Mouse (Mus musculus) right cerebral cortex, postnatal 25 days (tissue): ENCODE results near the gene Endov.

Experiments used
- DNase-seq: peaks from one replicate; pipeline ENCODE4 v3.0.0; 2022

Endov gene

DNA sequence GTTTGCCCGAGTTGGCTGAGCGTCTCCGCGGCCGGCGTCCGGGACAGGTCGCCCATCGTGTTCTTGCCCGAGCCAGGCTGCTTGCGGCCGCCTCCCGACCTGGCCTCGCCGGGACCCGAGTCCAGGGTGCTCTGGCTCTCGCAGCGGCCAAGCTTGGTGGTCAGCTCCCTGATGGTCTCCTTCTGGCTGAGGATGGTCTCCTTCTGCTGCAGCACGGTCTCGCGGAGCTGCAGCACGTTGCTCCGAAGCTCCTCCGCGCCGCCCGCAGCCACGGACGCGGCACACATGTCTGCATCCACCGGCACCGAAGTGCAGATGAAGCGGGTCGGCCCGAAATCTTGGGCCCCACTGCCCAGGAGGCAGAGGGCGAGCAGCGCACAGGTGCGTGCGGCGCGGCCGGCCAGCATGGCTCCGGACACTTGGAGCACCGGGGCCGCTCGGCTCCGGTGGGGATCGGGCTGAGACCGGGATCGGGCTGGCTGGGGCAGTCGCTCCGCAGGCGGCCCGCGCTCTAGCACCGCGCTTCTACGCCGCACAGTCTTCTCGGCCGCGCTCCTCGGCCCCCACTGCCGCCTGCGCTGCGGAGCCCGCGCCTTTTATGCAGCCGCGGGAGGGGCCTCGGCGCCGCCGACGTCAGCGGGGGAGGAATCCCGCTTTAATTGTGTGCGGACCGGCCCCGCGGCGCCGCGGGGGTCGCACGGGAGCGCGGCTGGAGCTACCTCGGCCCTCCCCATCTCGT is 56.2 kb downstream of the Endov start, which contains the start of gene Nptx1:
Gene Nptx1 (minus strand): TSS at position 571 of the 739 bp plus-strand sequence.
- peak; percentile 85 for DNase-seq

DNA sequence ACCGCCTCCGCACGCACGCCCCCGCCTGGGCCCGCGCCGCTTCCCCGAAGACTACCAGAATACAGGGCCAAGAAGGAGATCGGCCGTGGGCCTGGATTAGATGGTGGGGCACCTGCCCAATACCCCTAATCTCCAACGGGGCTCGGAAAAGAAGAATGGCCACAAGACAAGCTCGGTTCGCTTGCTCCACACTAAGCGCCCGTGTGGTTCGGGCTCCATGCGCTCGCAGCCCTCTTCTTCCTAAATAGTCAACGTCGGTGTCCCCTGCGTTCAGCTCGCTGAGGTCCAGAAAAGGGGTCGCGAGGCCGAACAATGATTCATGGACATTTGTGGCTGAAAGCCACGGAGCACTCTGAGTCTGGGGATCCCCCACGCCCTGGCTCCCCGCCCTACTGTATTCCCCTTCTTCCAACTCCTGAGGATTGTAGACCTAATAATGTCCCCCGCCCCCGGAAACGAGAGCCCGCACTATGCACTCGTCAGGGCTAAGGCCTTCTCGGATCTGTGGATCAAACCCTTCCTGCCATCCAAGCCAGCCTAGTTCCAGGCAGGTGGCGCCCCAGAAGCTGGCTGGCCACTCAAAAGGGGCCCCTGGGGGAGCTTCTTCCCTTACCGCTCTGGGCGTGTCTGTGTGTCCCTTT is 56.9 kb downstream of the Endov start:
- no peak for DNase-seq

DNA sequence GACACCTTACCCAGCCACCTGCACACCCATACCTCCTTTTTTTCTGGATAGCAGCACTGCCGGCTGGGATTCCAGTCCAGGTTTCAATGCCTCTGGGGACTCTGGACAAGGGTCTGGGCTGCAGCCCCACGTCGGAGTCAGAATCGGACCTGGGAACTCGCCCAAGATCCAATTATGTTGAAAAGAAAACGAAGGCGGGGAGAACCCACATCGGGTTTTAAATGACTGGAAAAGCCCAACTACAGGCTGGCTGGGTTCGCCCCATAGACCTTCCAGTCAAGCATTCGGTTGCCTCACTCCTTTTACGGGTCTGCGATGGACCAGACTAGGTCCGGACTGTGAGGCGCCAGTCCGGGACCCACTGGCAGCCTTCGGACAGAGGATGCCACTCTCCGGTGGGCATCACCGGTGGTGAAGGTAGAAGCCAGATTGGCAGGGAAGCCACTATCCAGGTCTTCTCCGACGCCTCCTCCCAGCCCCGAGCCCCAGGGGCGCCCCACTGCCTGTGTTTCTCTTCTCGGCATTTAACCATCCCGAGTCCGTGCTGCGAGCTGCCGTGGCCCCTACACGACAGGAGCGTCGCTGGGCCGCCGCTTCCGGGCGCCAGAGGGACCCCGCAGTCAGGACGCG is 57.7 kb downstream of the Endov start:
- DNase-seq: no peak

DNA sequence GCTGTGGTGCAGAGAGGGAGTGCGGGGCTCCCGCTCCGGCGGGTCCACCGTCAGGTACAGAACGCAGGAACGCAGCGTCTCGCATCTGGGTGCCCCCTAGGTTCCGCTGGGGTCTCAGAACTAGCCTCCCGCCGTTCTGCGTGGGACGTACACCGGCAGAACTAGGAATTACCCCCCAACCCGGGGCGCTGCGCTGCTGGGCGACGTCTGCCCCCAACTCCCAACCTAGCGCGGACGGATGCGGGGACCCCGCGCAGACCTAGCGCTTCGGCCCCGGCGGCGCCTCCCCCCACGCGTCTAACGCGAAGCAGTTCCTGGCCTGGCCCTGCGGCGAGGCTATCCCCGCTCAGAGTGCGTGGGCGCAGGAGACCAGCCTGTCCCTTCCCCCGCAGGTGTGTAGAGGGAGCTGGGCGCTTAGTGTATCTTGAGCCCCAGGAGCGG is 58.2 kb downstream of the Endov start:
- no peak for DNase-seq

DNA sequence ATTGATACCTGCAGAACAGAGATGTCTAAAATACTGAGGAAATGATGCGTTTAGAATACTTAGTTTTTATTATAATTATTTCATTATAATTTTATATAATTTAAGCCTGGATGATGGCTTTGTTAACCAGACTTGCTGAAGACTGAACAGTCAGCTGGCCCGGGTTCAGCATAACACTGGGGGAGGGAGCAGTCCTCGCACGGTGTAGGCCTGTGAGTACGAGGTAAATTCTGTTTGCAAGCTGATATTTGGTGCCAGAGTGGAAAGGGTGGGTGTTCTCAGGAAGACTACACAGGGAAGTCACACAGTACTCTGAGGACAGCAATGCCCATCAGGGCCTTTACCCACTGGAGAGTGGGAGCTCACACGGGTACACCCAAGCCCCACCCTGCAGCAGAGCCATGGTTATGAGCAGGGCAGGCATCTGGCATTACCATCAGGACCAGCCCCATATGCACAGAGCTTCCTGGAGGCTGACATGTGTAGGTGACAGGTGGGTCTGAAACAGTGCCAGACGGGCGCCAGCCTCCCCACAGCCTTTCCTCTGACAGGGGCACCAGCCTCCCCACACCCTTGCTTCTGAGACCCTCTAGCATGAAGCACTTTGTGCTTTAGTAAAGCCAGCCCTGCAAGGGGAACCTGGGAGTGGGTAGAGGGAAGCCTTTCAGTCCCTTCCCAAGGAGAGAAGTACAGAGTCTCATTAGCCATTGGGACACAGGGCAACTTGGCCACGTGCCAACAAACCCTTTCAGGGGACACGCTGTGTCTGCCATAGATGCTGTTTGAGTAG is 59.6 kb downstream of the Endov start:
- no peak for DNase-seq

DNA sequence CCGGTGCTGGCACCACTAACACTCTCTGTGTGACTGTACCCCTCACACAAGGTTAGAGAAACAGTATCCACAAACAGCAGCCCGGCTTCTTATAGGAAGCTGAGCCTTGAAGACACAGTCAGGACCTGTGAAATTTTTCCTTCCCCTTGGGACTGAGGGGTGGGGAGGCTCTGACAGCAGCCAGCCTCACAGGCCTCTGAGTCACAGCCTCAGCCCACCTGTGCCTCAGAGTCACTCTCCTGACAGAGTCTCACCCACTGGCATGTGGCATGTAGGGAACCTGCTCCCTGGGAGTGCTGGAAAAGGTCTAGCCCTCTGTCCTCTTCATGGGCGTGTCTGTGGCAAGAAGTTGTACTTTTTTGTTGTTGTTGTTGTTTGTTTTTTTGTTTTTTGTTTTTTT is 60.3 kb downstream of the Endov start:
- DNase-seq: no peak

DNA sequence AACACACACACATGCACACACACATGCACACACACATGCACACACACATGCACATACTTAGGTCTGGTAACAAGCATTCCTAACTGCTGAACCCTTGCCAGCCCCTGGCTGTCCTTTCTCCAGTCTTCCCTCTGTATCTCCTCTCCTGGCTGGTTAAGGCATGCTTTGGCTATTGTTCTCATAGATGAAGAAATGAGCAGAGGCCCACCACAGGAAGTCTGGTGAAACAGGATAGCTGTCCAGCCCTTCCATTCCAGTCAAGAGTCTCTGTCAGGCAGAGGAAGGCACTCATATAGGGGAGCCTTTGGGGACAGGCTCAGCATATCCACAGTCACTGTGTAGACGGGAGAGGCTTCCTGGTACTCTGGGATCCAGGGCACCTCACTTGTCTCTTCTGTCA is 61.2 kb downstream of the Endov start:
- DNase-seq: no peak

DNA sequence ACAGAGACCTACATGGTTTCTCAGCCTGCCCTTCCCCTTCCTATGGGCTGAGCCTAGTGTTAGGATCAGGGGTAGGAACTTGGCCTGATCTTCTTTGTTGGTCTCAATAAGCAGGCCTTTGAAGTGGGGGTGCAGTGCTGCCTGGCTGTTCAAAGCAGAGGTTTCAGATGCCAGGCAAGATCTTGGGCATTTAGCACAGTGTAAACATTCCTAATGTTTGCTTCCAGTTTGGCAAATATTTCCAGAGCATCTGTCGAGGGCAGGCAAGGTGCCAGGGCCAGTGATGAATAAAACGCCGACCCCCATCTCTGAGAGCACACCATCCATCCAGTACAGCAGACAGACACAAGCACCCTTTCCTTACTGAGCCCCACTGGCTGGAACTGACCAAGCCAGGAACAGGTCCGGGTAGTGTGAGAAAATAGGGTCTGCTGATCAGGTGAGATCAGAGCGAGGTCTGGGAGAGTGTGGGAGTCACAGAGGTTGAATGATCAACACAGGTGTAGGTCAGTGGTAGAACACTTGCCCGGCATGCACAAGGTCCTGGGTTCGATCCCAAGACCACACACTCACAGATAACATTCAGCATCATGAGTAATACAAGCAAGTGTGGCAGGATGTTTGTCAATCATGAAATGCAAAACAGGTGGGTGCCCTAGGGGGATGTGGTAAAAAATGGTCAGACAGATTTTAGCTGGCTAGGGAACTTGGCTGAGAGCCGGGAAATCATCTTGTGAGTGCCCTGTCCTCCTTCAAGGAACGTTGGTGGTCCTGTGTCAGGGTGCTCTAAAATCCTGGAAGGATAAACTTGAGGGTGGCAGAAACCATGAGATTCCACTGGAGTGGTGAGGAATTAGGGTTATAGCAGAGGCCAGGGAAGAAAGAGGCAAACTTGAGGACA is 62.0 kb downstream of the Endov start:
- DNase-seq: no peak

DNA sequence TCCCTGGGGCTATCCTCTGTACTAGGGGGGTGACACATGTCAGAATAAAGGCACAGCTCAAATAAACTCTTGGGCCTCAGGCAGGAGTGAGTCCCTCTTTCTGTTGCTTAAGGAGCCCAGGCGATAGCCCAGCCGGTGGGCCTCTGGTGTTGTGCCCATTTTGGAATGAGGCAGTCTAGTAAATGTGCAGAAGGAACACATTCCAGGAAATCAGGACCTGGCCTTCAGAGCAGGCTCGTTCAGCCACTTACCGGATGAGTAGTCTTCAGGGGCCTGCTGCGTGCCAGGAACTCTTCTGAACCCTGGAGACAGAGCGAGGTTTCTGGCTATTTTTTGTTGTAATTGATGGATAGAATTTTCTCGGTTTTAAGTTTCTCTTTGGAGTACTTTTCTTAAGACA is 63.6 kb downstream of the Endov start:
- no peak for DNase-seq

DNA sequence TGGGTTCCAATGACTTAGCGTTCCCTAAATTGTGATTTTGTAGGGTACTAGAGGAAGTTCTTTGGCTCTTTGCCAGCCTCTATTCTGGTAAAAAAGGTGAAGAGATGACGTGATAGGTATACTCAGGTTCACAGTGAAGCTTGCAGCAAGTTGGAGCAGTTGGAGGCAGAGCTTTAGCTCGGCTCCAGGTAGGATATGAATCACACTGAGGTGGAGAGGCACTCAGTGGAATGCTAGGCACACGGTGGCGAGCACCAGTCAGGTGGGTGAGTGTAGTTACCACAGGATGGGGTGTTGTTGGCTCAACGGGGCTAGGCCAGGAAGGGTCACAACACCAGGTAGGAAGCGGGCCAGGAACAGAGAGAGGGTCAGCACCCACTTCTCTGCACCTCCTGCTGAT is 64.0 kb downstream of the Endov start:
- DNase-seq: no peak

DNA sequence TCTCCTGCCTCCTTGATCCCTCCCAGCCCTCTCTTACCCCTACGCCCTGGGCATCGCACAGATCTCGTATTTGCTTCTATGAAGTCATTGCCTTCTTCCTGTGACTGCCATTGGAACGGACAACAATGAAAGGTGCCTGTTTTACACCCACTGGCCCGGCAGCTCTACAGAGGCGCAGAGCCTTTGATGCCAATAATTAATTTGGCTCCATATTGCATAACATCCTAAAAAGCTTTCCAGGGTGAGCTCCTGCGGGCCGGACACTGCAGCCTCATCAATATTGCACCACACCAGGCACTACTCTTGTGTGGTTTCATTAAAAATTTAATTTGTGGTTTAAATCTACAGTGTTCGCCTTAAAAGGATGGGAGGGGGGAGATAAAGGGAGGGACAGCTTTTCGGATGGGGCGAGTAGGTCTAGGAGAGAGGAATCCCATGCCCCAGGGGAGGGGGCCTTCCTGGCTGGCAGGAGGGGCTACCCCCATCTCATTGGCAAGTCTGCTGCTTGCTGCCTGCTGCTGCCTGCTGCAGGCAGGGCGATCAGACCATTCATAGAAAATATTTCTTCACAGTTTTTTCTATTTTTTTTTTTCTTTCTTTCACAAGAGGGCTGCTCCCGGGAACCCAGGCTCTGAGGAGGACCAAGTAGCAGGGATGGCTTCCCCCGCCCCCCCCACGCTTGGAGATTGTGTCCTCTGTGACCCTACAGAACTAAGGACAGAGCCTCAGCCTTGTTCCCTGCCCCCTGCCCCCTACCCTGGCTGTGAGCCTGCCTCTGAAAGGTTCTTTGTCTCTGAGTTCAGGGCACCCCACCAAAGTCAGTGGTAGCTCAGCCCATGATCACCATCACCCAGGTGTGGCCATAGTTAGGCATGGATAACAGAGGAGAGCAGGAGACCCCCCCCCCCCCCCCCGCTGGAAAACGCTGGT is 67.1 kb downstream of the Endov start:
- no peak for DNase-seq

DNA sequence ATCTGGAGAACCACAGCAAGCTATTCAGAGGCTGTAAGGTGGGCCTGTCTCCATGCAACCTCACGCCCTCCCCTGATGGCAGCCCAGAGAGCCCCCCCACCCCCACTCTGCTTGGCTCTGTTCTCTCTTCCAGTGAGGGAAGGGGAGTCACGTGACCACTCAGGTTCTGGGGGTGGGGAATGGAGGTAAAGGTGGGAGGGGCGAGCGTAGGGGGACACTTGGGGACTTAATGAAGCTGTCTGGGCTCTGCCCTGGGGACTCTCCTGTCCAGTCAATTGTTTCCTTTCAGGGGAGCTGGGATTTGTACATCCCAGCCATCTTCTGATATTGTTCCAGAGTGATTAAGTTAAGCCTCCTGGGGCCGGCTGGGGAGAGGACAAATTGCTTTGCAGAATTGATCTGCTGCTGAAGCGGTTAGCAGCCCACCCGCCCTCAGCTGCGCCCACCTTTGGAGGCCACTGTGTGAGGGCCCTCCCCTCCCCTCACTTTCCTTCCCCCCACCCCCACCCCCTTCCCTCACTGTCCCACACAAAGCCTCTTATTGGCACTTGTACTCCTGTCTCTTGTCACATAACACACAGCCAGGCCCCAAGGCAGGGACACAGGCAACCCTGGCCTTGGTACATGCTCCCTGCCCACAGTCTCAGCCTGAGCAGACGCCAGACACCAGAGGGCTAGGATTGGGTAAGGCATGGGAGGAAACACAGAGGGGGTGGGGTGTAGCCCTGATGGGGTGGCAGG is 67.9 kb downstream of the Endov start:
- DNase-seq: no peak
